Mouse (Mus musculus): ENCODE results near the gene Galnt10. TPM values are rescaled to one million over a fixed set of nuclear protein-coding genes. Genes with fewer than 3 reads are reported as not detected.

Galnt10 gene
- polyA plus RNA-seq (2012; fragmentation: generic; extraction: Trizol): 27.2 TPM

- H3K4me3 ChIP-seq: peak within 1 kb of the TSS; percentile 77
- peak within 1 kb of the TSS; percentile 92 for H3K4me2 ChIP-seq (ENCODE audit: low read depth)
- H3K36me3 ChIP-seq (ENCODE audit: control insufficient read depth, insufficient read depth): no peaks in the 10 kb centered on the region
- peaks cover 30% of the 10 kb centered on the region for H3K79me2 ChIP-seq (ENCODE audit: control insufficient read depth, insufficient read depth)
- TF ChIP-seq POLR2A (IDR thresholded peaks at IDR 0.05; ENCODE audit: insufficient read length, low read depth) (peak; percentile 94), POLR2AphosphoS2 (IDR thresholded peaks at IDR 0.05; ENCODE audit: insufficient read length, low read depth) (peak; percentile 93), MAX (IDR thresholded peaks at IDR 0.05; ENCODE audit: low read depth) (no peak), TCF12 (IDR thresholded peaks at IDR 0.05; ENCODE audit: insufficient read depth, poor library complexity, severe bottlenecking) (no peak), CEBPB (IDR thresholded peaks at IDR 0.05; ENCODE audit: insufficient read depth, poor library complexity, severe bottlenecking) (no peak), REST (IDR thresholded peaks at IDR 0.05; ENCODE audit: insufficient read depth, insufficient read length) (no peak), TCF3 (IDR thresholded peaks at IDR 0.05; ENCODE audit: insufficient read length, low read depth) (no peak), SRF (IDR thresholded peaks at IDR 0.05; ENCODE audit: control insufficient read depth, insufficient read length, low read depth) (no peak), E2F4 (IDR thresholded peaks at IDR 0.05; ENCODE audit: insufficient read depth) (no peak), MYOD1 (IDR thresholded peaks at IDR 0.05; ENCODE audit: control insufficient read depth in 1 of 3, insufficient read length in 2 of 3, low read depth in 2 of 3) (peak in 1 of 3 experiments; percentile 42), USF1 (IDR thresholded peaks at IDR 0.05; ENCODE audit: low read depth) (no peak), MYOG (IDR thresholded peaks at IDR 0.05; ENCODE audit: control insufficient read depth in 1 of 3, insufficient read depth in 1 of 3, insufficient read length in 2 of 3, low read depth in 2 of 3) (no peak)
- peak within 1 kb of the TSS; percentile 64 for H3ac ChIP-seq (ENCODE audit: control insufficient read depth, insufficient read length)
- no peaks in the 10 kb centered on the region for H3K27me3 ChIP-seq (ENCODE audit: control insufficient read depth, insufficient read depth, insufficient read length)
Observed at GRCm38 (mm10) chr11:57645018-57645559, at the start of gene Galnt10. Gene Galnt10 (plus strand): TSS chr11:57645442.

- Histone ChIP-seq H3K36me3 (ENCODE audit: control insufficient read depth, insufficient read depth) (no peaks in the 10 kb centered on the region), H3K4me3 (no peak overlapping the region), H3K79me2 (ENCODE audit: control insufficient read depth, insufficient read depth) (no peaks in the 10 kb centered on the region), H3ac (ENCODE audit: control insufficient read depth, insufficient read length) (no peak overlapping the region), H3K27me3 (ENCODE audit: control insufficient read depth, insufficient read depth, insufficient read length) (no peaks in the 10 kb centered on the region), H3K4me2 (ENCODE audit: low read depth) (no peak overlapping the region)
- TF ChIP-seq TCF12 (IDR thresholded peaks at IDR 0.05; ENCODE audit: insufficient read depth, poor library complexity, severe bottlenecking) (no peak), MYOG (IDR thresholded peaks at IDR 0.05; ENCODE audit: control insufficient read depth in 1 of 3, insufficient read depth in 1 of 3, insufficient read length in 2 of 3, low read depth in 2 of 3) (no peak), POLR2A (IDR thresholded peaks at IDR 0.05; ENCODE audit: insufficient read length, low read depth) (no peak), E2F4 (IDR thresholded peaks at IDR 0.05; ENCODE audit: insufficient read depth) (no peak), SRF (IDR thresholded peaks at IDR 0.05; ENCODE audit: control insufficient read depth, insufficient read length, low read depth) (no peak), TCF3 (IDR thresholded peaks at IDR 0.05; ENCODE audit: insufficient read length, low read depth) (no peak), MAX (IDR thresholded peaks at IDR 0.05; ENCODE audit: low read depth) (no peak), MYOD1 (IDR thresholded peaks at IDR 0.05; ENCODE audit: control insufficient read depth in 1 of 3, insufficient read length in 2 of 3, low read depth in 2 of 3) (no peak), POLR2AphosphoS2 (IDR thresholded peaks at IDR 0.05; ENCODE audit: insufficient read length, low read depth) (no peak), CEBPB (IDR thresholded peaks at IDR 0.05; ENCODE audit: insufficient read depth, poor library complexity, severe bottlenecking) (no peak), USF1 (IDR thresholded peaks at IDR 0.05; ENCODE audit: low read depth) (no peak)
Observed at GRCm38 (mm10) chr11:57595899-57596298, 49.3 kb upstream of the Galnt10 start.

GRCm38 (mm10) chr11:57598161-57598560 lies 47.1 kb upstream of the Galnt10 start:
- Histone ChIP-seq H3K4me3 (no peak overlapping the region), H3K27me3 (ENCODE audit: control insufficient read depth, insufficient read depth, insufficient read length) (no peaks in the 10 kb centered on the region), H3K36me3 (ENCODE audit: control insufficient read depth, insufficient read depth) (no peaks in the 10 kb centered on the region), H3K4me2 (ENCODE audit: low read depth) (no peak overlapping the region), H3K79me2 (ENCODE audit: control insufficient read depth, insufficient read depth) (no peaks in the 10 kb centered on the region), H3ac (ENCODE audit: control insufficient read depth, insufficient read length) (no peak overlapping the region)
- no peak for TF ChIP-seq POLR2AphosphoS2 (IDR thresholded peaks at IDR 0.05; ENCODE audit: insufficient read length, low read depth)

GRCm38 (mm10) chr11:57599304-57599703 lies 45.9 kb upstream of the Galnt10 start:
- TF ChIP-seq E2F4 (IDR thresholded peaks at IDR 0.05; ENCODE audit: insufficient read depth): no peak
- no peak for TF ChIP-seq MAX (IDR thresholded peaks at IDR 0.05; ENCODE audit: low read depth)
- no peak for TF ChIP-seq CEBPB (IDR thresholded peaks at IDR 0.05; ENCODE audit: insufficient read depth, poor library complexity, severe bottlenecking)
- TF ChIP-seq POLR2A (IDR thresholded peaks at IDR 0.05; ENCODE audit: insufficient read length, low read depth): no peak
- no peak for TF ChIP-seq POLR2AphosphoS2 (IDR thresholded peaks at IDR 0.05; ENCODE audit: insufficient read length, low read depth)
- no peak for TF ChIP-seq SRF (IDR thresholded peaks at IDR 0.05; ENCODE audit: control insufficient read depth, insufficient read length, low read depth)
- TF ChIP-seq MYOD1 (IDR thresholded peaks at IDR 0.05; ENCODE audit: control insufficient read depth in 1 of 3, insufficient read length in 2 of 3, low read depth in 2 of 3): no peak
- TF ChIP-seq USF1 (IDR thresholded peaks at IDR 0.05; ENCODE audit: low read depth): no peak
- Histone ChIP-seq H3K4me2 (ENCODE audit: low read depth) (no peak overlapping the region), H3K27me3 (ENCODE audit: control insufficient read depth, insufficient read depth, insufficient read length) (no peaks in the 10 kb centered on the region), H3K36me3 (ENCODE audit: control insufficient read depth, insufficient read depth) (no peaks in the 10 kb centered on the region), H3ac (ENCODE audit: control insufficient read depth, insufficient read length) (no peak overlapping the region), H3K4me3 (no peak overlapping the region), H3K79me2 (ENCODE audit: control insufficient read depth, insufficient read depth) (no peaks in the 10 kb centered on the region)

GRCm38 (mm10) chr11:57600113-57600512 lies 45.1 kb upstream of the Galnt10 start:
- Histone ChIP-seq H3K4me3 (no peak overlapping the region), H3K4me2 (ENCODE audit: low read depth) (no peak overlapping the region), H3K36me3 (ENCODE audit: control insufficient read depth, insufficient read depth) (no peaks in the 10 kb centered on the region), H3ac (ENCODE audit: control insufficient read depth, insufficient read length) (no peak overlapping the region), H3K27me3 (ENCODE audit: control insufficient read depth, insufficient read depth, insufficient read length) (no peaks in the 10 kb centered on the region), H3K79me2 (ENCODE audit: control insufficient read depth, insufficient read depth) (no peaks in the 10 kb centered on the region)
- TF ChIP-seq E2F4 (IDR thresholded peaks at IDR 0.05; ENCODE audit: insufficient read depth) (no peak), MYOD1 (IDR thresholded peaks at IDR 0.05; ENCODE audit: control insufficient read depth in 1 of 3, insufficient read length in 2 of 3, low read depth in 2 of 3) (no peak), POLR2AphosphoS2 (IDR thresholded peaks at IDR 0.05; ENCODE audit: insufficient read length, low read depth) (no peak), TCF12 (IDR thresholded peaks at IDR 0.05; ENCODE audit: insufficient read depth, poor library complexity, severe bottlenecking) (no peak), POLR2A (IDR thresholded peaks at IDR 0.05; ENCODE audit: insufficient read length, low read depth) (no peak), CEBPB (IDR thresholded peaks at IDR 0.05; ENCODE audit: insufficient read depth, poor library complexity, severe bottlenecking) (no peak), USF1 (IDR thresholded peaks at IDR 0.05; ENCODE audit: low read depth) (no peak), TCF3 (IDR thresholded peaks at IDR 0.05; ENCODE audit: insufficient read length, low read depth) (no peak), MAX (IDR thresholded peaks at IDR 0.05; ENCODE audit: low read depth) (no peak), SRF (IDR thresholded peaks at IDR 0.05; ENCODE audit: control insufficient read depth, insufficient read length, low read depth) (no peak), MYOG (IDR thresholded peaks at IDR 0.05; ENCODE audit: control insufficient read depth in 1 of 3, insufficient read depth in 1 of 3, insufficient read length in 2 of 3, low read depth in 2 of 3) (no peak)

Data from myocyte (in vitro differentiated cells).